Mouse (Mus musculus): ENCODE measurements around the gene Kmt2a. TPM values are rescaled to one million over a fixed set of nuclear protein-coding genes. Genes with fewer than 3 reads are reported as not detected.

The Kmt2a gene
- total RNA-seq, 2 experiments from 2014 or later = 44.2 to 54.4 TPM

DNA sequence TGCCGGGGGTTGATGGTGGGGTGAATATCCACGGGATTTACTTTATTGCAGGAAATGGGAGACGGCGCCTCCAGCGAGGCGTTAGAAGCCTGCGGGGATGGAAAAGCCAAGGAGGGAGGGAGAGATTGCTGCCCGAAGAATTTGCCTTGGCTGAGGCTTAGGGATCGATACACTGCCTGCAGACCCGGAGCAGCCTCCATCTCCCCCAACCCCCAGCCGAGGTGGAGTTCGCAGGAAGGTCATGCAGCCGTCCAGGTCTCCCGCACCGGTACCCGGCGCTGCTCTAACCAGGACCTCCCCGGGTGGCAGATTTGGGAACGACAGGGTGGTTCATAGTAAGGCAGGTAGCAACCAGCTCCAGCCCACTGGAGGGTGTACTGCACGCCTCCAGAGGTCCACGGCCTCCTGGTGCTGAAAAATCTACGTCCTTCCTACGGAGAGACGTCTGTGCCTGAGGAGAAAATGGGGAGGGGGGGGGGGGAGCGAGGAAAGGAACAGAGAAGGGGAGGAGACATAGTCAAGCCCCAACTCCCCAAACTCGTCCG, 1.4 kb upstream of the Kmt2a start:
- intact Hi-C loops (cut with DNase I) = loop anchor here (5.0 kb wide), 2 partner anchors 40 to 45 kb away; partner anchors contain the start of gene Atp5l
- DNase-seq (ENCODE audit: low spot score in 2 of 2) = peak; percentile 40 to 49

DNA sequence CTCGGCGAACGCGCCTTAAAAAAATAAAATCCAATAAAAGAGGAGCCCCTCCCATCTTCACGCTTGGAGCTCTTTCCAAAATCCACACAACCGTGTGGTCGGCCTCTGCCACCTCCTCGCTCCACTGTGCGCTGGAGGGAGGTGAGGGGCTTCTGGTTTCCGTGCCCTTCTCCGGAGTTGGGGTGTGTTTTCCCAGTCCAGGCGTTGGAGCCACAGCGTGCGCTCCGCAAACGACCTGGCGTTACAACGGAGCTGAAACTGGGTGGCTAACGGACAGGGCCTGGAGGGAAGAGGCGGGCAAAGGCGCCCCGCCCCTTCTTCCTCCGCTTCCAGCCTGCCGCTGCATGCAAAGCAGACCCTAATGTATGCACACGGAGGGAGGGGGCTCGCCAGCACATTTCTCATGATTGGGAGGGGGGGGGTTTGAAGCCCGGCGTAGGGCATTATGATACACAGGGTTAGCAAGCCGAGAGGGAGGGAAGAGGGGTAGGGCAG, 892 bp upstream of the Kmt2a start:
- intact Hi-C loops (cut with DNase I) = loop anchor here (5.0 kb wide), 2 partner anchors 40 to 45 kb away; partner anchors contain the start of gene Atp5l
- peak; percentile 74 to 76 for DNase-seq (ENCODE audit: low spot score in 2 of 2)

- DNase-seq (ENCODE audit: low spot score in 2 of 2) = peak; percentile 25 to 33
- intact Hi-C loops (cut with DNase I) = loop anchor here (5.0 kb wide), 2 partner anchors 42 to 43 kb away; partner anchors contain the start of gene Atp5l
Measured at GRCm38 (mm10) chr9:44880309-44881081, 601 bp downstream of the Kmt2a start.

GRCm38 (mm10) chr9:44879694-44880271, 1.3 kb downstream of the Kmt2a start:
- intact Hi-C loops (cut with DNase I) = loop anchor here (5.0 kb wide), 2 partner anchors 42 to 43 kb away; partner anchors contain the start of gene Atp5l
- DNase-seq (ENCODE audit: low spot score in 2 of 2) = no peak

DNA sequence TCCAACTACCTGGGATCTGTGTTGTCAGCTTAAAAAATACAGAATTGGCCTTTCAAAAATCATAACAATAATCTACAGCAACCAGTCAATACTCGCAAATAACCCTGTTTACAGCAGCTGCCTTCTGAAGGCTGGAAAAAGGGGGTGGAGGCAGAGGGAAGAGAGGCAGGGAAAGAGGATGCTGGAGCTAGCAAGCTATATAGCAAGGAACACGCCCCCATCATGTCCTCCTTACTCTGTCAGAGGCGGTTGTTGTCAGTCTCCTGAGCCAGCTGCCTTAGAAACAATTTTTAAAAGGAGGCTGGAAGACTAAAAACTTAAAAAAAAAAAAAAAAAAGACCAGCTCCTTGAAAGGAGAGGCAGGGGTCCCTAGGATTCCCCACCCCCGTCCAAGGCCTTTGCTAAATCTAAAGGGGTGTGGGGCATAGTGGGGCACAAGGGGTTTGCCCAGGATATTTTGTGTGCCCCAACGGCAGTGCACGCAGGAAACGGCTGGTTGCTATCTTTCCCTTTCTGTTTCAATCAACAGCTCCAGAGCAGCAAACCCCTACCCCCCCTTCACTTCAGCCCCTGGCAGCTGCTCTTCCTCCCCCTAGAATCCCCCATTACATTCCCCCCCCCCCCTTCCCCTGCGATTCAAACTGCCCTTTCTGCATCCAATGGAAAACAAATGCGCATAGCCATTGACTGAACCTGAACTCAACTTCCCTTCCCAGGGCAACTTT, 2.2 kb downstream of the Kmt2a start:
- intact Hi-C loops (cut with DNase I) = no loop called here
- DNase-seq (ENCODE audit: low spot score in 2 of 2) = peak in 1 of 2 experiments; percentile 22

DNA sequence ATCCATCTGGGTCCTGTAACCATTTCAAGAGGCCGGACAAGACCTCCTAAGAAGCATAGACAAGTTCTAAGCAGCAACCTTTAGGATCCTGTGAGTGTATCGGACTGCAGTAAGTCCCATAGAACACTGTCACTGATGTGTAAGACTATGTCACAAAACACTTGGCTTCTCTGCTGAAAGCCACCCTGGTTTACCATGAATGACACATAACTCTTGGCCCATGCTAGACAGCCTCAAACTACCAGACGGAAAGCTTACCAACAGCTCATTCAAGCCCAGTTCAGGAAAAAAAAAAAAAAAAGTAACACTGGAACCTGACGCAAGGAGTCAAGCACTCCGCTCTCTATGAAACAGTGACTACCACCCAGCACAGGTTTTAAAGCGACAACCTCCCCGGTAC, 3.4 kb downstream of the Kmt2a start:
- intact Hi-C loops (cut with DNase I) = no loop called here
- DNase-seq (ENCODE audit: low spot score in 2 of 2) = no peak

DNA sequence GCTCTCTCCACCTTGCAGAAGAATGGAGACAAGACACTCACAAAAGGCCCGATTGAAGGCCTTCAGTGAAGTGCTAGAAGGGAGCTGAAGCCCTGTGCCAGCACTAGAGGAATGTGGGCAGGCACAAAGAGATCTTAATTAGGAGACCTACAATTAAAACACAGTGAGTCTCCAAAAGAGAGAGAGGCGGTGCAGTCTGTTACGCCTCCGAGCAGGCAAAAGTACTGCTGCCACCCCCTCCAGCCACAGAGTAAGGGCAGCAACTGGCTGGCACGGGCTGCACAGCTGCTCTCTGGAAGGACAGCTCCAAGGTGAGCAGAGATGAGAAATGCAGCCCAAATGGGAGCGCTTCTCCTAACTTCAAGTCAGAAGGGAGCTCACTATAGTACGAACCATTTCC, 5.6 kb downstream of the Kmt2a start:
- DNase-seq (ENCODE audit: low spot score in 2 of 2) = peak; percentile 31 to 35
- intact Hi-C loops (cut with DNase I) = no loop called here

DNA sequence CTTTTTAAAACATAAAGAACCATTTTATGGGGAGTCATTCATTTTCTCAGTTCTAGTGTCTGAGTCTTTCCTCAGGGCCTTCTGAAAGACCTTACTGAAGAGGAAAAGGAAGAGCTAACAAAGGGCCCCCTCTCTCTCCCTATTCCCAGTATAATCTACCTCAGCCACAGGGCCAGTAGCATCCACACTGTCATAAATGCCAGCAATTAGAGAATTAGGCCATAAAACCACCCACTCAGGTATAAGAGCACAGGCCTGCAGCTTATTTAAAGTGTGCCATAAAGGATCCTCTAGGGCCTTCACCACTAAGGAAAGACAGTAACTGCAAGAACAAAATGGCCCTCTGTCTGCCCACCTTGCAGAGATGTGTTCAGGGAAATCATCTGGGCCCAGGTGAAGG, 6.9 kb downstream of the Kmt2a start:
- DNase-seq (ENCODE audit: low spot score in 2 of 2) = no peak
- intact Hi-C loops (cut with DNase I) = no loop called here

DNA sequence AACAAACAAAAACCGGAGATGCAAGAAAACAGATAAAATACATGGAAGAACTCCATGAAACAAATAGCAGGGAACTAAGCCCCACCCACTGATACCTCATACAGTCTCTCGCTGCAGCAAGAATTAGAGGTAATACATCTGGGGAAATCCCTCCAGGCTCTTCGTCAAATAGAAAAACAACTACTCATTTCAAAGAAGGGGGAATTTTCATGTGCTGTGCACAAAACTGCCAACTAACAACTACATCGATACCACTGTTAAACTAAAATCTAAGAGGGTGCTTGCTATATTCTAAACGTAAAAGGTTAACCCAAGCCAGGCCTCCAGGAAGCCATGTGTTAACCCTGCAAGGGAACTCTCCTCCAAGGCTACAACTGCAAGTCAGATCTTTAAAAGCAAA, 7.4 kb downstream of the Kmt2a start:
- DNase-seq (ENCODE audit: low spot score in 2 of 2) = no peak

DNA sequence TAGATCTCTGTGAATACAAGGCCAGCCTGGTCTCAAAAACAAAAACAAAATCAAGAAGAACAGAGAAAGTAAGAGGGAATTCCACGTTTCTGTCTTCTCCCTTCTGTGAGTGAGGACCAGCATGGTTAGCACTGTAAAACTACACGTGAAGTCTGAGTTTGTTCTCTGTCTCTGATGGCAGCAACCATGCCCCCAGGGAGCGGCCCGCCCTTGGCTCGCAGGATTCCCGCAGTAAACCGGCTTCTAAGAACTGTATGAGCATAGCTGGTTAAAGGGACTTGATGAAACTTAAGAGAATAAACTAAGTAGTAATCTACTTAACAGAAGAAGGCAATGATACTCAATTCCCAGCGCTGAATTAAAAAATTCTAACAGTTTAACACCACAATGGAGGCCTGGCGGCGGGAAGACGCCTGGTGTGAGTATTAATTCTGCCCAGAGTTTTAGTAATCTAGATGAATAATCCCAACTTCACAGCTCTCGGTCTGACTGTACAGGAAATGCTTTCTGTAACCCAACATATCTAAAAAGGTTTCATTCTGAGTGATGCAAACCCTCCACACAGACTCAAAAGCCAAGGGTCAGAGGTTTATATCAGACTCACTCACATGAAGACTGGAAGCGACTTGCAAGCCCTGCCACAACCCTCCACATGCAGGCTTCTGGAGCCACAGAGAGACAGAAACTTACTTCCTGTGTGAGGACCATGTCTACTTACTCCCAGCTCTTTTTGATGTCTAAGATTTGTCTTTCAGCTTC, 12.6 kb downstream of the Kmt2a start:
- DNase-seq (ENCODE audit: low spot score in 2 of 2) = no peak
- intact Hi-C loops (cut with DNase I) = no loop called here

More for the DNA sequence above, 7.4 kb downstream of the Kmt2a start:
- intact Hi-C loops (cut with DNase I) = no loop called here

GRCm38 (mm10) chr9:44867664-44868063, 13.4 kb downstream of the Kmt2a start:
- intact Hi-C loops (cut with DNase I) = no loop called here
- DNase-seq (ENCODE audit: low spot score in 2 of 2) = no peak

GRCm38 (mm10) chr9:44866501-44867240, 14.4 kb downstream of the Kmt2a start:
- intact Hi-C loops (cut with DNase I) = no loop called here

DNA sequence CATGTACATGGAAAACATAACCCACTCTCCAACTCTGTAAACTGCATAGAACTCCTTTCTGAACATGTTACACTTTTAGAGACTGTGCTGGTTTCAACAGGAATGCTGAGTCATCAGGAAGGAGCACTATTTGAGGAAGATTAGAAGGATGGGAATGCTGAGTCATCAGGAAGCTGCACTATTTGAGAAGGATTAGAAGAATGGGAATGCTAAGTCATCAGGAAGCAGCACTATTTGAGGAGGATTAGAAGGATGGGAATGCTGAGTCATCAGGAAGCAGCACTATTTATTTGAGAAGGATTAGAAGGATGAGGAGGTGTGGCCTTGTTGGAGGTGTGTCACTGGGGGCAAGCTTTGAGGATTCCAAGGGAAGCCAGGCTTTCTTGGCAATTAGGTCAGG, 20.0 kb downstream of the Kmt2a start:
- intact Hi-C loops (cut with DNase I) = no loop called here
- no peak for DNase-seq (ENCODE audit: low spot score in 2 of 2)

More at GRCm38 (mm10) chr9:44866501-44867240, 14.4 kb downstream of the Kmt2a start:
- DNase-seq (ENCODE audit: low spot score in 2 of 2) = no peak

DNA sequence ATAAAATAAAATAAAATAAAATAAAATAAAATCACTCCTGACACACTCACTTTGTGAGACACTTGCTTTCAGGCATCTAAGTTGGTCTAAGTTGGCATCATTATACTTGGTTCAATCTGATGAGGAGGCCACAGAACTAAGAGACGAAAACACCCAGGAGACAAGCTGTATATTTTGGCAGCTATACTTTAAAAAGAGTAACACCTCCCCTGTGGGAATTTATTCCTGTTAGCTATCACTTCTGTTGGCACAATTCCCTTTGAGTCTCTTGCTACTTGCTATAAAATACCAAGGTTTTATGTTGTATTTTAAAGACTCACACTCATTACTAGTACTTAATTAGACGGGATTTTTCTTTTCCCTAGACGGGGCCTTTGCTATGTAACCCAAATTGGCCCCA, 22.4 kb downstream of the Kmt2a start:
- peak in 1 of 2 experiments; percentile 49 for DNase-seq (ENCODE audit: low spot score in 2 of 2)
- intact Hi-C loops (cut with DNase I) = no loop called here

DNA sequence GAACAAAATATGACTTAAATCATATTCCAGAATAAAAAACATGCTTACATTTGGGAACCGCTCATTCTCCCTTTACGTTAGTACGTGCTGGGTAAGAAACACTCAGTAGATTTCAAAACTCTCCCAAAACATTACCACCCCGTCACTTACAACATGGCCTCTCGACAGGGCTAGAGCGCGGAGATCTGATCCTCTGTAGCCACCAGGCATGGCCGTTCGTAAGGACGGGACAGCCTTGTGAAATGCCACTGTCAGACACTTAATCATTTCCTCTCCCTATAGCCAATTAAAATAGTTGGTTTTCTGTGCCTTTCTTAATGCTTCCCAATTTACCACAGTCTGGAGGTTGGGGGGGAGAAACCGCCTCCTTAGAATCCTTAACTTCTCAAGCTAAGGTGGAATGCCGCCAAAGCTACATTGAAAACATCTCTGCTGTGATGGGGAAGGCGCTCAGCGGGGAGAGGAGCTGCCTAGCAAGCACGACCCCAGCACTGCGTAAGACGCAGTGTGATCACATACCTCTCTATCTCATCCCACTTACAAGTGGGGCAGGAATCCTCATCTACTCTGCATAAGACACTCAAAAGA, 23.6 kb downstream of the Kmt2a start:
- intact Hi-C loops (cut with DNase I) = no loop called here
- peak; percentile 34 to 60 for DNase-seq (ENCODE audit: low spot score in 2 of 2)

DNA sequence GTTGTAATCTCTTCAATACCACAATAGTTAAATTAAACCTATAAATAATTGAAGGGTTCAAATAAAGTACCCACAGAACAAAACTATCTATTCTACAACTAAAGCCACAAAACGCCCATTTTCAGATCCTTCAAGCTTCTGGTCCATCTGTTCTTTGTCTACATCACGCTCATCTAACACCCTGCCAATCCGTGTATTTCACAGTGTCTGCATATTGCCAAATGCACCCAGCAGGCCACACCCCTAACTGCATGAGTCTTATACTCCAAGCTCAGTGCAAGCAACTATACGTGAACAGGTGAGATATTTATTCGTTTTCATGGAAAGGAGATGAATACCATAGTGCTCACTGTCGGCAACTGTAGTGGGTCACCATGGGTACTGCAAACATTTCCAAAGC, 25.9 kb downstream of the Kmt2a start:
- intact Hi-C loops (cut with DNase I) = no loop called here
- DNase-seq (ENCODE audit: low spot score in 2 of 2) = no peak

DNA sequence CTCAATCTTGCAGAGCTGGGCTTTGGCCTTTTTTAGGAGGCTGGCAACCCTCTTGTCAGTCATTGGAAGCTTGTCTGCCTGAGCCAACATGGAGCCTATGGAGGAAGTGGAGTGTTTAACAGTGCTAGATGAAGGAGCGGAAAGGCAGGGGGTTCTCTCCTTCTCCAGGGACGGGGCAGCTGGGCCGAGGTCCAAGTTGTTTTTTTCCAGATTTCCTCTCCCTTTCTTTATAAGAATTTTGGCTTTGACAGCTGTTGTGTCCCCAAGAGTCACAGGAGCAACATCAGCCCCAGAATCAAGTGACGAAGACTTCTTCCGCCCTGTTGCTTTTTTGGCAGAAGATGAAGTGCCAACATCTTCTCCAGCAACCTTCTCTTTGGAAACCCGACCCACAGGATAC, 33.6 kb downstream of the Kmt2a start:
- DNase-seq (ENCODE audit: low spot score in 2 of 2) = no peak
- intact Hi-C loops (cut with DNase I) = no loop called here

- intact Hi-C loops (cut with DNase I) = loop anchor here (5.0 kb wide), 1 partner anchor 91 kb away; no protein-coding TSS in a partner anchor
- peak in 1 of 2 experiments; percentile 24 for DNase-seq (ENCODE audit: low spot score in 2 of 2)
Measured at GRCm38 (mm10) chr9:44841241-44841640, 39.9 kb downstream of the Kmt2a start.

All from left cerebral cortex, postnatal 14 days (tissue).